Mouse (Mus musculus): ENCODE data around the gene Abca4. TPM values are rescaled to one million over a fixed set of nuclear protein-coding genes. Genes with fewer than 3 reads are reported as not detected.

The Abca4 gene
- polyA plus RNA-seq, 1 experiment from 2014 or later, result 1.1 TPM

DNA sequence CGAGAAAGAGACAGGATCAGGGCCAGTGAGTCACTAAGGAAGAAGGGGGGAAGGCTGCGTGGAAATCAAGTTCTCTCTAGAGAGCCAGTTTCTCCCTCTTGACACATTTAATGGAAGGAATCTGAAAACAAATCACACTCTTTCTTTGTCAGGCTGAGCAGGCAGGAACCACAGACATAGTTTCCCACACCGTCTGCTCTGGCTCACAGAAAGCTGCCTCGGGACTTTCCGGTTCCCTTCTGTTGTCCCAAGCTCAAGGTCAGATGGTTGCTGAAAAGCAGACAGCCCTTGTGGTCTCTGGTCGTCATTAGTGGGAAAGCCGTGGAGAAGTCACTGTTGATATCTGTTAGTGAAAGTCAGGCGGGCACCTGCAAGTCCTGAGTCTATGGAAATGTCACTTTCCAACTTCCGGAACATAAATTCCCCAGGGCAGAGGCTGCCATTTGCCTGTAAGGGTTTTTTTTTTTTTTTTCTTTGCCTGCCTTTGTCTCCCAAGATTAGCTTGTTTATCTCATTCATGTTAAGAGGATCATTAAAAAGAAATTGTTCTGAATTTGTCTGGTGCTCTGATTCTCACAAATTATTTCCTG is 10.9 kb upstream of the Abca4 start:
- no peak overlapping the region for H3K27ac ChIP-seq
- ATAC-seq, result no peak

DNA sequence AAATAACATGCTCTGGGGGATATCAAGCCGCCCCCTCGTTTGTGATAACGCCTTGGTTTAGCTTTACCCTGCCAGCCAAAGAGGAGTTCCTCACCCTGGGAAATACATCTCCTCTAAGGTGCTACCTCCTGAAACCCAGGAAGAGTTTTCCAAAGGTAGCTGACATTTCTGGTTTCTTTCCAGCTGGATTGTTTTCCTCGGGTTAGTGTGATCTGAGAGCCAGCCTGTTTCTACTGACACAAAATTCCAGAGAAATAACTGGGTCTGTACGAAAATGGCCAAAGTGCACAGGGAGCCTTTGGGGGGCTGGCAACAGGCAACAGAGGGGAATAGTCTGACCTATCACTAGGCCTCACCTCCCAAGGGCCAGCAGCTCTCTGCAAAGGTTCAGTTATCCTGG is 10.0 kb upstream of the Abca4 start:
- Histone ChIP-seq H3K4me3 (replicated peaks) (no peak overlapping the region), H3K4me2 (replicated peaks) (no peak overlapping the region), H3K27me3 (replicated peaks) (no peaks in the 10 kb centered on the region), H3K9me3 (no peaks in the 10 kb centered on the region), H3K4me1 (replicated peaks) (0 out of 2 replicates have a peak, but pooled peaks cover 2% of the 10 kb centered on the region), H3K27ac (no peak overlapping the region), H3K36me3 (no peaks in the 10 kb centered on the region), H3K9ac (no peak overlapping the region)
- ATAC-seq, result no peak
- WGBS, result 57% methylated on average over 5 of the region's 5 CpGs

More for the DNA sequence above, 10.9 kb upstream of the Abca4 start:
- Histone ChIP-seq H3K4me2 (replicated peaks) (no peak overlapping the region), H3K9me3 (no peaks in the 10 kb centered on the region), H3K9ac (no peak overlapping the region), H3K4me3 (replicated peaks) (no peak overlapping the region), H3K36me3 (no peaks in the 10 kb centered on the region), H3K4me1 (replicated peaks) (0 out of 2 replicates have a peak, but pooled peaks cover 2% of the 10 kb centered on the region), H3K27me3 (replicated peaks) (no peaks in the 10 kb centered on the region)
- 39% methylated on average over 9 of the region's 9 CpGs for WGBS

DNA sequence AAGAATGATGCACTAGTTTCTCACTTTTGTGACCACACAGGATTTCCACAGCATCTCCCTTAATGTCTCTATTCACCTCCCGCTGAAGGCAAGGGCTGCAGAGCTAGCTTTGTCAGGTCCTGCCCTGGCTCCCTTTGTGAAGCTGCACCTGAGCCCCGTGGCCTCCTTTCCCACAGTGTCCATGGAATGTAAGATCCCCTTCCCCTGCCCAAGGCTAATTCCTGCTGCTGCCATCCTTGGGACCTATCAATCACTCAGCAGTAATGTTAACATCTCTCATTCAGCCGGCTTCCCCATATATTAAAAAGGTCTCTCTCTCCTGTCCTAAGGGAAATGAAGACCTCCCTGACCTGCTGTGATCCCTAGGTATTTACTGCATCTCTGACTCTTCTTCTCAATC is 9.2 kb upstream of the Abca4 start:
- Histone ChIP-seq H3K36me3 (no peaks in the 10 kb centered on the region), H3K4me2 (replicated peaks) (no peak overlapping the region), H3K9ac (no peak overlapping the region), H3K4me3 (replicated peaks) (no peak overlapping the region), H3K27me3 (replicated peaks) (no peaks in the 10 kb centered on the region), H3K27ac (no peak overlapping the region), H3K9me3 (no peaks in the 10 kb centered on the region), H3K4me1 (replicated peaks) (0 out of 2 replicates have a peak, but pooled peaks cover 2% of the 10 kb centered on the region)
- ATAC-seq, result no peak
- 47% methylated on average over 3 of the region's 3 CpGs for WGBS

DNA sequence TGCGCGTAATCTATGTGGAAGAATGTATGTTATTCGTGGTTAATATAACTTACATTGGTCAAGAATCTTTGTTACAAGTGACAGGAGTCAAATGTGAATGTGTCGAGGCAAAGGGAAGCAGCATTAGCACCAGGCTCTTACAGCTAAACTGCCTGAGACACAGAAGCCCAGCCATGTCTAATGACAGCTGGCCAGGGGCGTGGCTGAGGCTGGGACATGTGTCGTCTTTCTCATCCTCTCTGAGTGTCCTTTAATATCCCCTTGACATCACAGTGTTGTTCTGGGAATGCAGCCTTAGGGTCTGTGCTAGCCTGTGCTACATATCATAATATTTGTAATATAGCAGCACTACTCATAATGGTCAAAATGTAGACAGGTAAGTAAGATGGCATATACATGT is 3.7 kb upstream of the Abca4 start:
- Histone ChIP-seq H3K36me3 (no peaks in the 10 kb centered on the region), H3K27ac (no peak overlapping the region), H3K9me3 (no peaks in the 10 kb centered on the region), H3K4me1 (replicated peaks) (peaks cover 12% of the 10 kb centered on the region), H3K9ac (no peak overlapping the region), H3K4me3 (replicated peaks) (no peak overlapping the region), H3K27me3 (replicated peaks) (no peaks in the 10 kb centered on the region), H3K4me2 (replicated peaks) (no peak overlapping the region)
- WGBS, result 80% methylated on average over 6 of the region's 6 CpGs
- ATAC-seq, result no peak

DNA sequence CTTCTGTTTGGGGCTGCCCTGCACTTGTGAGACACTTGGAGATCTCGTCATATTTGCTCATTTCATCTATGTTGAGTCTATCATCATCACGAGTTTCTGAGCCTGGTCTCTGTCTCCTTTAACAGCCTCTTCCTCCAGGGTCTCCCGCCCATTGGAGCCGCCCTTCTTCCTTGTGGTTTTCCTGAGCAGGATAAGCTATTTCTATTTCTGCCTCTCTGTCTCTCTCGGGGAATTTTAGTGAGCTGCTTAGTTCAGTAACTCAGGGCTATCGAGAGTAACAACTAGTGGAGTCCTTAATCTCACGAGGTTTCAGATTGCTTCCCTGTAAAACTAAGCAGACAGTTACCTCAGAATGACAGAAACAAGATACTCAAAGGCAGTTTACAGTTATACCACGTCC is 1.1 kb upstream of the Abca4 start:
- H3K27ac ChIP-seq, result no peak overlapping the region
- WGBS, result 23% methylated on average over 8 of the region's 8 CpGs
- H3K4me2 ChIP-seq (replicated peaks), result peak overlapping the region; percentile 12; the same call in 1 of the 2 replicates
- H3K9ac ChIP-seq, result no peak overlapping the region
- H3K9me3 ChIP-seq, result no peaks in the 10 kb centered on the region
- no peak for ATAC-seq
- H3K36me3 ChIP-seq, result no peaks in the 10 kb centered on the region
- peaks cover 26% of the 10 kb centered on the region for H3K4me1 ChIP-seq (replicated peaks)
- no peaks in the 10 kb centered on the region for H3K27me3 ChIP-seq (replicated peaks)
- H3K4me3 ChIP-seq (replicated peaks), result no peak overlapping the region

DNA sequence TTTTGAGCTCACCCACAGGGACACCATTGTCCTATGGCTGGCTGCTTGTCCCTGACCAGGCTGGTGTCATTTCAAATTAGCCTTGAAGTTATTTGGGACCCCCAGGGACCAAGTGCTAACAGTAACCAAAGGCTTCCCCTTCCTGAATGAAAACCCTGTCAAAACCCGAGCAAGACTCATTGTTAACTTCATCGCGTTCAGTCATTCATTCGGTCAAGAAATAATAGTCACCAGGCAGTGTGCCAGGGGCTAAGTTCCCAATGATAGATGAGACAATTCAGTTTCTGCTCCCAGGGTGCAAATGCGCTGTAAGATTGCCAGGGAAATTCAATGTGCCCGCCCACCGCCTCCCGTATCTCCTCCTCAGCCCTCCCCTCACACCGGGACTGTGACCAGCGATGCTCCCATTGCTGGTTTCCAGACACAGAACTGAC is 2.0 kb downstream of the Abca4 start:
- Histone ChIP-seq H3K27me3 (replicated peaks) (no peaks in the 10 kb centered on the region), H3K36me3 (no peaks in the 10 kb centered on the region), H3K4me2 (replicated peaks) (no peak overlapping the region), H3K9me3 (no peaks in the 10 kb centered on the region), H3K4me3 (replicated peaks) (no peak overlapping the region), H3K27ac (no peak overlapping the region), H3K9ac (no peak overlapping the region), H3K4me1 (replicated peaks) (peaks cover 41% of the 10 kb centered on the region)
- WGBS, result 58% methylated on average over 10 of the region's 10 CpGs
- no peak for ATAC-seq

DNA sequence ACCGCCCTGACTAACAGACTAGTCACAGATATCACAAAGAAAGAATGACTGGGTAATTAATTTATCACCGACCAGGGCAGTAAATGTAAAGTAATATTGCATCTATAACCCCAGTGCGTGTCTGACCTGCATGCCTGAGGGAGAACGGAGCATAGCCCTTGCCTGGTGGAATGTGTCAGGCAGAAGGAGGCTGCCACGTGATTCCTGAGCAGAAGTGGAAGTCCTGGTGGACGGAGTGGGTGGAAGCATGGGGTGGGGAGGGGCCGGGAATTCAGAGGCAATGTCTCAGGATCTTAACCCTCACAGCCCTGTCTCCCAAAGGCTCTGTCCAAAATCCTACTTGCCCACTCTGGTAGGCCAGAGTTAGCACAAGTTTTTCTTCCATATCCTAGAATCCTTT is 3.2 kb downstream of the Abca4 start:
- Histone ChIP-seq H3K36me3 (no peaks in the 10 kb centered on the region), H3K4me1 (replicated peaks) (peaks cover 41% of the 10 kb centered on the region), H3K27me3 (replicated peaks) (no peaks in the 10 kb centered on the region), H3K9me3 (no peaks in the 10 kb centered on the region), H3K9ac (no peak overlapping the region), H3K4me3 (replicated peaks) (no peak overlapping the region), H3K4me2 (replicated peaks) (no peak overlapping the region; the same call in 1 of the 2 replicates), H3K27ac (peak overlapping the region; percentile 48; the same call in 1 of the 2 replicates)
- 27% methylated on average over 7 of the region's 7 CpGs for WGBS
- peak; percentile 76 for ATAC-seq

DNA sequence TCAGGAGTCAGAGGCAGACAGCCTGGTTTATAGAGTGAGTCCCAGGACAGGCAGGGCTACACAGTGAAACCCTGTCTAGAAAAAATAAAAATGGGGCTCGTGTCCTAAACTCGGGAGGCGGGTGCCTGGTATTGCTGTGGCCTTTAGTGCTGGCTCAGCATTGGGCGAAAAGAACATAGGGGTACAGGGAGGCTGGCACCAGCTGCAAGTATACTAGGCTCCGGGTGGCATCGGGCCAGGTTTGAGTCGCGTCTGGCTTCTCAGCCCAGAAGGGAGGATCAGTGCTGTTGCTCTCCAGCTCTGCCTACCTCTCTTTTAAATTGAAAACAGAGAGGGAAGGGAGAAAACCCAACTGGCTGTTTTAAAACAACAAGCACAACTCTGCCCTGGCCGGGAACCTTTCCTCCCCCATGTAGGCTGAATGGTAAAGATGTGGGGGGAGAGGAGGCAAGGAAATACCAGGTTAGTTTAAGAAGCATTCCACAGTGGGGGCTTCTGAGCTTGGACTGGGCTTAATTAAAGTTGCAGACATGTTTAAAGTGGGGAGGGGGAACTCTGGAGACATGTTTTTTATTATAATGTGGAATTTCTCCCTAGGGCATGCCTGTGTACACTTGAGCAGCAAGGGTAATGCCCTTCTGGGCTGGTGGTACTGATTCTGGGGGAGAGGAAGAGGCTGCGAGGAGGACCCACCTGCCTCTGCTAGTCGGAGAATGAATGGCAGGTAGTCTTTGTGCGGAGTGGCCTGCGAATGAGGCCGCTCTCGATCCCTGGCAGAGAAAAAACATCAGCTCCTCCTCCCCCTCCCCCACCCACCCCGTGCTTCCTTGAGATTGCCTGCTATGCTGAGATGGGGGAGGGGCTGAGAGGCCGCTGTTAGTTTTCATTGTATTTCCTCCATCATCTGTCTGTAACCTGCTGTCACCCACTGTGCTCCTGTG is 3.9 kb downstream of the Abca4 start:
- H3K9ac ChIP-seq, result peak overlapping the region; percentile 8; the same call in 1 of the 2 replicates
- 33% methylated on average over 17 of the region's 17 CpGs for WGBS
- H3K4me2 ChIP-seq (replicated peaks), result peak overlapping the region; percentile 10; the same call in 1 of the 2 replicates

DNA sequence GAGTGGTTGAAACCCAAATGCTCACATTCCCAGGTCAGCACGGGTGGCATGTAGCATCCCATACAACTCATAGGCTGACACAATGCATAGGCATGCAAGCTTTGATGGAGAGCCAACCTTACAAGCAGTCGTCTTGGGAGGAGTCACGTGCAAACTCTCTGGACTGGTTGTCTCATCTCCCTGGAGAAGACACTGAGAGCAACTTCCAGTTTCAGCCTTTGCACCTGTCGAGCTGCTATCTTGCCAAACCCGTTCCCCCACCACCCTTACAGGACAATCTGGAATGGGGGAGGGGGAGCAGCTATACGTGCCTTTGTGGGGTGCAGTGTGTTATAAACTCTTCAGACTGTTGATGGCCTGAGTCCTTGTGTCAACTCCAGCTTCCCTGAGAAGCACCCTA is 4.9 kb downstream of the Abca4 start:
- peak; percentile 79 for ATAC-seq
- Histone ChIP-seq H3K9ac (no peak overlapping the region), H3K27me3 (replicated peaks) (no peaks in the 10 kb centered on the region), H3K4me2 (replicated peaks) (0 out of 2 replicates have a peak overlapping the region, but pooled peaks have one; percentile 26), H3K36me3 (no peaks in the 10 kb centered on the region), H3K4me1 (replicated peaks) (peaks cover 33% of the 10 kb centered on the region), H3K27ac (peak overlapping the region; percentile 69), H3K9me3 (no peaks in the 10 kb centered on the region), H3K4me3 (replicated peaks) (no peak overlapping the region)
- WGBS, result 42% methylated on average over 6 of the region's 6 CpGs

More for the DNA sequence above, 3.9 kb downstream of the Abca4 start:
- ATAC-seq, result peak; percentile 26
- Histone ChIP-seq H3K36me3 (no peaks in the 10 kb centered on the region), H3K27me3 (replicated peaks) (no peaks in the 10 kb centered on the region), H3K4me1 (replicated peaks) (peaks cover 34% of the 10 kb centered on the region), H3K9me3 (no peaks in the 10 kb centered on the region), H3K27ac (peak overlapping the region; percentile 48), H3K4me3 (replicated peaks) (no peak overlapping the region)

DNA sequence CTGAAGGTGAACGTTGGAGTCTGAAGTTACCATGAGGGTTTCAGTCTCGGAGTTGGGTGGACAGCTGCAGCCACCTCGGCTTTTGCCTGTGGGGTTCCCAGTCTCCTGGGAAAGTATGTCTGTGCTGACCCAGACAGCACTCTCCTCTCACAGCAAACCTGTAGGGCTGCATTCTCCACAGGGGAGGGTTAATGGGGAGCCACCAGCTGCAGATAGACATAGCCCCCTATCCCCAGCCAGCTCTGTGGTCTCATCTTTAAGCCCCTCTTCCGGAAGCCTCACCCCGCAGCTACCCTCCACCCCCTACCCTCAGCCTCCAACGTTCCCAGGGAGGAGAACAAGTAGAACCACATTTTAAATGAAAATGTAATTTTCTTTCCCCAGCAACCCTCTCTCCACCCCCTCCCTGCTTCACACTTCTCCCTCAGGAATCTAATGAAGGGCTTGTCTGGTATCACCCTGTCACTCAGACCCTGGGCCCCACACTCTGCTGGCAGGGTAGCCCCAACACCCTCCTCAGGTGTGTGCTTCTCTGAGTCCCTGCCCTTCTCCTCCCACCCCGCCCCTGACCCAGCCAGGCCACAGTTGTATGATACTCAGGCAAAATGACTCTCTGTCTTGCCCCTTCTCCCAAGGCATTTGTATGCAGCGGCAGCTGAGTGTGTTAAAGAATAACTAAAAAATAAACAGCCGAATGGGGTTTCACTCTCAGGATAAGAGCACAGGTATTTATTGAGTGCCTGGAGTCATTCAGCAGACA is 14.4 kb downstream of the Abca4 start:
- 0 out of 2 replicates have a peak overlapping the region, but pooled peaks have one; percentile 1 for H3K4me2 ChIP-seq (replicated peaks)

DNA sequence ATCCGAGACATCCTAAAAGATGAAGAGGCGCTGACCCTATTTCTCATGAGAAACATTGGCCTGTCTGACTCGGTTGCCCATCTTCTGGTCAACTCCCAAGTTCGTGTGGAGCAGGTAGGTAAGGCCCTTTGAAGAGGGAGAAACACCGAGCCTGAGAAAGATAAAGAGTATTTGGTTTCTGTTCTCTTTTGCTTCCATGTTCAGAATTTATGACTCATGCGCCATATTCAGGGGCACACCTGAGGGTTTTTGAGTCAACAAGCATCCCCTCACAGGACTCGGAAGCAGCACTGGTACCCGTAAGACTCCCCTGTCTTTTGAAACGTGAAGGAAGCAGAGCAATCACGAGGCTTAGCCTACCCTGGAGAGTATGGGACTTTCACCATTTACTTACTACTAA is 18.3 kb downstream of the Abca4 start:
- WGBS, result 76% methylated on average over 10 of the region's 10 CpGs
- no peaks in the 10 kb centered on the region for H3K36me3 ChIP-seq
- H3K9me3 ChIP-seq, result no peaks in the 10 kb centered on the region

More for the DNA sequence above, 14.4 kb downstream of the Abca4 start:
- no peaks in the 10 kb centered on the region for H3K36me3 ChIP-seq
- H3K9ac ChIP-seq, result no peak overlapping the region
- H3K4me3 ChIP-seq (replicated peaks), result no peak overlapping the region
- H3K27me3 ChIP-seq (replicated peaks), result no peaks in the 10 kb centered on the region
- 0 out of 2 replicates have a peak, but pooled peaks cover 7% of the 10 kb centered on the region for H3K4me1 ChIP-seq (replicated peaks)
- peak overlapping the region; percentile 70 for H3K27ac ChIP-seq
- peak; percentile 97 for ATAC-seq
- H3K9me3 ChIP-seq, result no peaks in the 10 kb centered on the region
- 38% methylated on average over 9 of the region's 9 CpGs for WGBS

More for the DNA sequence above, 18.3 kb downstream of the Abca4 start:
- Histone ChIP-seq H3K27me3 (replicated peaks) (no peaks in the 10 kb centered on the region), H3K27ac (no peak overlapping the region), H3K4me1 (replicated peaks) (0 out of 2 replicates have a peak, but pooled peaks cover 2% of the 10 kb centered on the region), H3K9ac (no peak overlapping the region), H3K4me2 (replicated peaks) (no peak overlapping the region), H3K4me3 (replicated peaks) (no peak overlapping the region)
- ATAC-seq, result no peak
